Mouse (Mus musculus) right cerebral cortex, postnatal 36 days (tissue): ENCODE data around the gene Trib2.
A peak's percentile ranks its signal among the peaks of the same experiment; 100 is the strongest.

Source experiments
- DNase-seq, 2 experiments: peaks; one replicate each; pipeline ENCODE4 v3.0.0; 2022; ENCODE audit warnings: low spot score in 2 of 2, mixed read lengths in 1 of 2

Gene Trib2

GRCm38 (mm10) chr12:15765996-15766395 is 50.7 kb downstream of the Trib2 start:
- DNase-seq, result peak in 1 of 2 experiments; percentile 41

GRCm38 (mm10) chr12:15765238-15765637 is 51.5 kb downstream of the Trib2 start:
- DNase-seq, result no peak

DNA sequence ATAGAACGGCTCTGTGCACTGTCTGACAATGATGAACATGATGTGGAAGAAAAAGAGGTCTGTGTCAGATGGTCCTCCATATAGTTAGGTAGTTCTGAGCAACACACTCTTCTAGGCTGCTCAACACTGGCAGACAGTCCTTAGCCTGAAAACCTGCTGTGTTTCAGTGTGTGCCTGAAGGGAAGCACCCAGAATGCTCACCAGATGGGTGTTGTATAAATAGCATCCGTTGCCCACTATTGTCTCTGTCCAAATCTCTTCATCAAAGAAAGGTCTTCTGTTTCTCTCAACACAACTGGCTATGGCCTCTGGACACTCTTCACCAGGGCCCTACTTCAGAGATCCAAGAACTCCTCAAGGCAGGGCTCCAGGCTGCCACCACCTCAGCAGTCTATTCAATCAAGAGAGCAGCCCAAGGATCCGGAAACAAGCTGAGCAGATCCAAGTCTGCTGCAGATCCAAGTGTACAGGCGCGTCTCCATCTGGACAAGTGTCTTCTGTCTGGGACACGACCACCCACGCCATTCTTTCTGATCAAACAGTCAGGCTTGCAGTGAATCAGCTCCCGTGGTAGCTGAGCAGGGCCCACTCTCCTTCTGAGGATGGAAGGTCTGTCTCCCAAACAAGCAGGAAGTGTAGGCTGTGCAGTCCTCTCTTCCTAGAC is 55.1 kb downstream of the Trib2 start:
- peak; percentile 90 to 93 for DNase-seq

DNA sequence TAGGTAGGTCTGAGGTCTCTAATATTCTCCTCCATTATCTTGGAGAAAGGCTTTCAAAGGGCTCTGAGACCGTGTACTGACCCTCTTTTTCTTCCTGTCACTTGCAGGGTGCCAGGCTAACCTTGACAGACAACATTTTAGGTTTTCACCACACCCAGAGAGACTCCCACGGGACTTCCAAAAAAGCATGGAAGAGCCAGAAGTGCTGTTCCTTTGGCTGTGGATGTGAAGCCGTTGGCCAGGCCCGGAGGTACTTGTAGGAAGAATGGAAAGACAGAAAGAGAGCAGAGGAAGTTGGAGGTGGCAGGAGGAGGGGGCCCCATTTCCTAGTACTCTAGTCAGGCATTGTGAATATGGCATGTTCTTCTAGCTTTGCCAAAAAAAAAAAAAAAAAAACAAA is 56.0 kb downstream of the Trib2 start:
- DNase-seq, result peak; percentile 16 to 20

DNA sequence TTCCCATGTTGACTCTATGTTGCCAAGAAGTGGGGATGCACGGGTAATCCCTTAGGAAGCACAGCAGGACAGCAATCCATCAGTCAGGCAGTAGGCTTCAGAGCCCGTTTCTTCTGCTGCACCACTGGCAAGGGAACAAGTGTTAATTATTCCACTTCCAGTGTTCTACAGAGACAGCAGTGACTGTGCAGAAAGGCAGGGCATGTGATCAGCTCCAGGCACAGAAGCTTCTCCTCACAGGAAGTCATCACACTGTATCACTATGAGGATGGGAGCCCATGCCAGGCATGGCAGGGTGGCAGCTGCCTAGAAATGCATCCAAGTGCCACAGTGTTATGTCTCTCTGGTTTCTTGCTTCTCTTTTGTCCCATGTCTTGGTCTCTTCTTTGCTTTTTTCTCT is 57.9 kb downstream of the Trib2 start:
- peak; percentile 72 to 85 for DNase-seq

DNA sequence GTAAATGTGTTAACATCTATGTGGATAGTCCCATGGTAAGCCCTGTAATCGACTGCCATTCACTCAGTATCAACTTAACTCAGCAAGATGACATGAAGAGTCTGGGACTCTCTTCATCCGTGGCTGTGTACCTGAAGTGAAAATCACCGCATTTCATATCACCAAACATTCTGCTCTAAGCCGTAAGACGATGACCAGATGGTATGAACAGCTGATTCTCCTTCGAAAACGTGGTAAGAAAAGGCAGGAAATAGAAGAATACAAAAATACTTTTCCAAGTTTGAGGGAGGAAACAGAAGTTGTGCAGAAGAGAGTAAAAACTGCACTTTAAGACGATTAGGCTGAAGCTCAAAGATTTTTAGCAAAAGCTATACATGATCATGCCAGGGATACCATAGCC is 59.4 kb downstream of the Trib2 start:
- DNase-seq, result peak in 1 of 2 experiments; percentile 13

DNA sequence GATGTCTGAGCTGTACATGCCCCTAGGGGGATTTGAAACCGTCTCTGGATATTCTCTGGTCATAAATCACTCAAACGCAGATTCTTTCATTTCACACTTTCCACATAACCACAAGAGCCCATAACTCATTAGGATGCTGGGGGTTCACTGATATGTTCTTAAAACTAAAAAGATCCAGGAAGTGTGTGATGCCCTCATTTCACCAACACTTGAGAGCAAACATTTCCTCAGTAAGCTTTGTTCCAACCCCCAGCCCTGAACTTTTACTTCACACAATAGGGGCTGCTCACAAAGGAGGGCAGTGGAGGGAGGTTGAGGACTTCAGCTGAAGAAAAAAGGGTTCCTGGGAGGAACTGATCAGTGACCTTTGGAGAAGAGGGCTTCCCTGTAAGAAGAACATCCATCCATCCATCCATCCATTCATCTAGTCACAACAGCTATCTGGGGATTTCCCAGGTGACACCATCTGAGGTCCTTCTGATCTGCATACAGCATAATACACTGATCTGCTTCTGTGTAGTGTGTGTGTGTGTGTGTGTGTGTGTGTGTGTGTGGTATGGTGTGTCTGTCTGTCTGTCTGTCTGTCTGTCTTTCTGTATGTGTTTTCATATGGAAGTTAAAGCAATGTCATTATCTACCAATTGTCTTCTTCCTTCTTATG is 61.6 kb downstream of the Trib2 start:
- no peak for DNase-seq

DNA sequence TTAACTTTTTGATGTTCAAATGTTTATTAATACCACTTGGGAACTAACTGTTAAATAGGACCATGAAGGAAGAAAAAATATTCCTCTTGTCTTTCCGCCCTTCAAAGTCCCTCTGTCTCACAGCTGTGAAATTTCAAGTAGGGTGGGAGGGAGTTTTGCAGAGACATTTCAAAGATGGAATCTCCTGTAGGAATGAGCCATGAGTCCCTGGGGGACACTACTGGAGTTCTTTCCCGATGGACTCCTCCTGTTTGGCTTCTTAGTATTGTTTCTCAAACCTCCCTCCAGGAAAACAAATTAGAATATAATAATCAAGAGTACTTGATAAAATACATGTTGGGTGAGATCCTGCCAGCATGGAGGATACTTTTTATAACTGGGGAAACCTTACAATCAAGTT is 62.1 kb downstream of the Trib2 start:
- DNase-seq, result no peak

DNA sequence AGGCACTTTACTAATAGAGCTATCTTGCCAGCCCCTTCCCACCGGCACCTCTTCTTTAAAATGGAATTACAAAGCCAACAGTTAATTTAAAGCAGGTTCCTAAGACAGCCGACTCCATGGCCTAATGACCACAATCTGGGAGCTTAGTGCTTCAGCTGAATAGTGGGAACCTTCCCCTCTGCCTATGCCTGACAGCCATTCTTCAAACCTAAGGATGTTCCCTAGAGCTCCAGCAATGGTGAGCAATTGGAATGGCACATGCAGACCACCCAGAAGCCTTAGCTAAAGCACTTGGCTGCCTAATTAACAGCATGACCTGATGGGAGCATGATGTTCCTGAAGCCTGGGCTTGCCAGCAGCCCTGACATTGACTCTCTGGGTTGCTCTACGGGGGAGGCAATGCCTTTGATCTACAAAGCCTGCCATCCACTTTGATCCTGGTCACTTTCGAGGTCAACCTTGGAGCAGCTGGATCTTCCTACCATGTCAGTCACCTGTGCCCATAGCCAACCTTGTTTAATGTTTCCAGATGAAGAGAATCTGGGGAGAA is 67.0 kb downstream of the Trib2 start:
- DNase-seq, result no peak

DNA sequence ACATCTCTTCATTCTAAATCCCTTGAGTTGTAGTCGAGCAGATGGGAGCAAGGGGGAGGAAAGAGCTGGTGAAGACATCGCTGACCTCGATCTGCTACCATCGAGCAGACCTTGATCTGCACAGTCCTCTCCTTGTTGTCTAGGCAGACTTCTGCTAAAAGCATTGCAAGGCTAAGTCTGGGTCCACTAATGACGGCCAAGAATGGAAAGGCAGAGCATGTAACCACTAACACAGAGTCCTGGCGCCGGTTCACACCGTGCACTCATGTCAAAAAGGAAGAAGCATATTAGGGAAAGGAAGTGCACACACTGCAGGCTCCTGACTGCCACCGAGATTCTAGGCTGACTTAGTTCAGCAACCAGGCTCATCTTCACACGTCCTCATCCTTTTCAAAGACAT is 71.0 kb downstream of the Trib2 start:
- no peak for DNase-seq
